Mouse (Mus musculus) myocyte (in vitro differentiated cells): Measurements from ENCODE around the gene Ptpro. TPM values are rescaled to one million over a fixed set of nuclear protein-coding genes. Genes with fewer than 3 reads are reported as not detected.

Experiments
- H3K27me3 ChIP-seq: one replicate; pipeline ENCODE4 v1.6.1; 2011; ENCODE audit not compliant: control insufficient read depth, insufficient read depth, insufficient read length
- H3K36me3 ChIP-seq: one replicate; pipeline ENCODE4 v1.6.1; 2011; ENCODE audit not compliant: control insufficient read depth, insufficient read depth
- H3K4me2 ChIP-seq: one replicate; pipeline ENCODE4 v1.6.1; 2011; ENCODE audit warnings: low read depth, control low read depth
- H3K4me3 ChIP-seq: one replicate; pipeline ENCODE4 v1.5.1; 2011; ENCODE audit warnings: mild to moderate bottlenecking, control low read depth, moderate library complexity
- H3K79me2 ChIP-seq: one replicate; pipeline ENCODE4 v1.6.1; 2011; ENCODE audit not compliant: control insufficient read depth, insufficient read depth
- H3ac ChIP-seq: one replicate; pipeline ENCODE4 v1.6.1; 2011; ENCODE audit not compliant: control insufficient read depth, insufficient read length
- CEBPB ChIP-seq: IDR thresholded peaks from 2 replicates; pipeline ENCODE4 v1.6.1; 2011; ENCODE audit warnings: mild to moderate bottlenecking, moderate library complexity; ENCODE audit not compliant: poor library complexity, insufficient read depth, severe bottlenecking
- E2F4 ChIP-seq: IDR thresholded peaks from one replicate; pipeline ENCODE4 v1.6.1; 2011; ENCODE audit warnings: mild to moderate bottlenecking, control low read depth, moderate library complexity; ENCODE audit not compliant: insufficient read depth
- MAX ChIP-seq: IDR thresholded peaks from one replicate; pipeline ENCODE4 v1.6.1; 2011; ENCODE audit warnings: low read depth, mild to moderate bottlenecking, control low read depth
- MYOD1 ChIP-seq, 3 experiments: IDR thresholded peaks; one replicate each; pipeline ENCODE4 v1.6.1; 2011; ENCODE audit warnings: control low read depth in 2 of 3, low read depth in 2 of 3, mild to moderate bottlenecking in 2 of 3, moderate library complexity in 1 of 3; ENCODE audit not compliant: insufficient read length in 2 of 3, control insufficient read depth in 1 of 3
- MYOG ChIP-seq, 3 experiments: IDR thresholded peaks; one replicate each; pipeline ENCODE4 v1.6.1; 2011; ENCODE audit warnings: control low read depth in 2 of 3, low read depth in 2 of 3, mild to moderate bottlenecking in 2 of 3; ENCODE audit not compliant: insufficient read length in 2 of 3, control insufficient read depth in 1 of 3, insufficient read depth in 1 of 3
- POLR2A ChIP-seq: IDR thresholded peaks from one replicate; pipeline ENCODE4 v1.6.1; 2011; ENCODE audit warnings: low read depth, mild to moderate bottlenecking, control low read depth, moderate library complexity; ENCODE audit not compliant: insufficient read length
- POLR2AphosphoS2 ChIP-seq: IDR thresholded peaks from one replicate; pipeline ENCODE4 v1.6.1; 2011; ENCODE audit warnings: low read depth, control low read depth; ENCODE audit not compliant: insufficient read length
- REST ChIP-seq: IDR thresholded peaks from one replicate; pipeline ENCODE4 v1.6.1; 2011; ENCODE audit warnings: mild to moderate bottlenecking, control low read depth, moderate library complexity; ENCODE audit not compliant: insufficient read depth, insufficient read length
- SRF ChIP-seq: IDR thresholded peaks from one replicate; pipeline ENCODE4 v1.6.1; 2011; ENCODE audit warnings: low read depth; ENCODE audit not compliant: control insufficient read depth, insufficient read length
- TCF12 ChIP-seq: IDR thresholded peaks from one replicate; pipeline ENCODE4 v1.6.1; 2011; ENCODE audit warnings: mild to moderate bottlenecking, control low read depth; ENCODE audit not compliant: poor library complexity, insufficient read depth, severe bottlenecking
- TCF3 ChIP-seq: IDR thresholded peaks from one replicate; pipeline ENCODE4 v1.6.1; 2011; ENCODE audit warnings: low read depth, control low read depth; ENCODE audit not compliant: insufficient read length
- USF1 ChIP-seq: IDR thresholded peaks from one replicate; pipeline ENCODE4 v1.6.1; 2011; ENCODE audit warnings: low read depth, mild to moderate bottlenecking, control low read depth, moderate library complexity
- polyA plus RNA-seq: library from polyadenylated mRNA; unstranded; fragments of >200 nt; fragmentation: generic; extraction: Trizol; gene quantifications from one replicate; pipeline ENCODE4 v1.2.1, GENCODE M21; 2012; ENCODE audit warnings: missing spikeins

Ptpro gene
- polyA plus RNA-seq, 1 experiment, result not detected

DNA sequence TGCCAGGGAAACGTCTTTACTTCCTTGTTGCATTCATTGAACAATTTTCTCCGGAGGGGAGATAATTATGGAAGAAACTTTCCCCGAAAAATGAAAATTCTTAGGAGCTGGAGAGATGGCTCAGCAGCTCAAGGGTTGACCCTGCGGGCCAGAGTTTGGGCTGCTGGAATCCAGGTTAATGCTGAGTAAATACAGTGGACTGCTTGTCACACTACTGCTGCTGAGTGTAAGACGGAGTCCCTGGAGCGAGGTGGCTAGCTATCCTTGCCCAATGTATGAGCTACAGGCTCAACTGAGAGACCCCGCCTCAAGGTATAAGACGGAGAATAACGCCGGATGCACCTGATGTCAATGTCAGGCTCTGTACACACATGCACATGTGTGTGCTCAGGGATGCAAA is 41.1 kb upstream of the Ptpro start:
- Histone ChIP-seq H3K4me2 (no peak overlapping the region), H3ac (no peak overlapping the region), H3K36me3 (no peaks in the 10 kb centered on the region), H3K79me2 (no peaks in the 10 kb centered on the region), H3K4me3 (no peak overlapping the region), H3K27me3 (no peaks in the 10 kb centered on the region)
- no peak for TF ChIP-seq TCF3
- no peak for TF ChIP-seq MYOG (IDR thresholded peaks at IDR 0.05; ENCODE audit: control insufficient read depth in 1 of 3, insufficient read depth in 1 of 3, insufficient read length in 2 of 3, low read depth in 2 of 3)
- no peak for TF ChIP-seq E2F4
- no peak for TF ChIP-seq MYOD1 (IDR thresholded peaks at IDR 0.05; ENCODE audit: control insufficient read depth in 1 of 3, insufficient read length in 2 of 3, low read depth in 2 of 3)
- no peak for TF ChIP-seq REST
- TF ChIP-seq TCF12, result no peak
- TF ChIP-seq SRF, result no peak
- TF ChIP-seq POLR2AphosphoS2, result no peak
- TF ChIP-seq USF1, result no peak
- no peak for TF ChIP-seq CEBPB
- TF ChIP-seq MAX, result no peak
- TF ChIP-seq POLR2A, result no peak

DNA sequence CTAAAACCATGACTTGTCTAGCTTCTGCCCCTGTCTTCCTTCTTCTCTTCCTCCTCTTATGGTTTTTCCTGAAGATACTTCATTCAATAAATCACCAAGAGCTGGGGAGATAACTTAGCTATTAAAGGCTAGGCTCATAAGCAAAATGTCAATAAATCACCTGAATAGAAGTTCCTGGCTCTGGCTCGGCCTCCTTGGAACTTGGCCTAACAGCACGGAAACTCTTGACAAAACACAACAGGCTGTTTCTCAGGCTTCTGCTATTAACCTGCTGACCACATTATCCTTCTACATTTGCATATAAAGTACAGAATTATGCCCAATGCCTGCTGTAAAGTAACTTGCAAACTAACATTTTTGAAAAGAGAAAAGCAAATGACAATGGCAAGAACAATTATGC is 40.7 kb upstream of the Ptpro start:
- TF ChIP-seq TCF3 (no peak), MYOD1 (IDR thresholded peaks at IDR 0.05; ENCODE audit: control insufficient read depth in 1 of 3, insufficient read length in 2 of 3, low read depth in 2 of 3) (no peak), E2F4 (no peak), TCF12 (no peak), USF1 (no peak), SRF (no peak), CEBPB (no peak), POLR2A (no peak), REST (no peak), MAX (no peak), POLR2AphosphoS2 (no peak), MYOG (IDR thresholded peaks at IDR 0.05; ENCODE audit: control insufficient read depth in 1 of 3, insufficient read depth in 1 of 3, insufficient read length in 2 of 3, low read depth in 2 of 3) (no peak)
- Histone ChIP-seq H3K36me3 (no peaks in the 10 kb centered on the region), H3ac (no peak overlapping the region), H3K27me3 (no peaks in the 10 kb centered on the region), H3K4me2 (no peak overlapping the region), H3K4me3 (no peak overlapping the region), H3K79me2 (no peaks in the 10 kb centered on the region)

DNA sequence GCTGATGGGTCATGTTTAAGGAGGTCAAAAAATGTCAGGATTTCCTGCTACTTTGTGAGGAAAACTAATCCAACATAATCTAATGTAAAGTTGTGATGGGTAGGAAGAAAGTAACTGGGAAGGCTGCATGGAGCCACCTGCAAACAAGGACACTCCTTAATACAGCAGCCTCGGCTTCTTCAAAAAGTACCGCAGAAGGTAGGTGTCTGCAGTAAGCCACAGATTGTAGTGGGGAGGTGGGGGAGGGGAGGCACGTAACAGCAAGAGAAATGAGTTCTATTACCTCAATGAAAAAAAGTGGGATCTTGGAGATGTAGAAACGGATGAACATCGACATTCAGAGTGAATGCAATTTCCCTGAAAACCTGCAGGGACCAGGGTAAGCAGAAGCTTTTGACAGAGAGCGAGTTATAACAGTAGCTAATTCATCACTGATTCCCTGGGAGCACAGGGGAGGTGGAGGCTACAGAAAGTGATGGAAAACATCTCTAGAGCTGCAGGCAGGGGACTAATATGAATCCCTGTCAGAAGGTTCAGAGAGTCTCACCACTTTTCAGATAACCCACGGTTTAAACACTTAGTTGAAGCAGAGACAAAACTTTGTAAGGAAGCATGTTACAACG is 34.2 kb upstream of the Ptpro start:
- Histone ChIP-seq H3ac (no peak overlapping the region), H3K27me3 (no peaks in the 10 kb centered on the region), H3K79me2 (no peaks in the 10 kb centered on the region), H3K36me3 (no peaks in the 10 kb centered on the region), H3K4me2 (no peak overlapping the region), H3K4me3 (no peak overlapping the region)
- TF ChIP-seq SRF, result no peak
- no peak for TF ChIP-seq MYOG (IDR thresholded peaks at IDR 0.05; ENCODE audit: control insufficient read depth in 1 of 3, insufficient read depth in 1 of 3, insufficient read length in 2 of 3, low read depth in 2 of 3)
- TF ChIP-seq TCF3, result no peak
- no peak for TF ChIP-seq E2F4
- no peak for TF ChIP-seq POLR2AphosphoS2
- no peak for TF ChIP-seq MYOD1 (IDR thresholded peaks at IDR 0.05; ENCODE audit: control insufficient read depth in 1 of 3, insufficient read length in 2 of 3, low read depth in 2 of 3)
- no peak for TF ChIP-seq POLR2A
- no peak for TF ChIP-seq MAX
- TF ChIP-seq USF1, result no peak
- no peak for TF ChIP-seq REST
- no peak for TF ChIP-seq CEBPB

DNA sequence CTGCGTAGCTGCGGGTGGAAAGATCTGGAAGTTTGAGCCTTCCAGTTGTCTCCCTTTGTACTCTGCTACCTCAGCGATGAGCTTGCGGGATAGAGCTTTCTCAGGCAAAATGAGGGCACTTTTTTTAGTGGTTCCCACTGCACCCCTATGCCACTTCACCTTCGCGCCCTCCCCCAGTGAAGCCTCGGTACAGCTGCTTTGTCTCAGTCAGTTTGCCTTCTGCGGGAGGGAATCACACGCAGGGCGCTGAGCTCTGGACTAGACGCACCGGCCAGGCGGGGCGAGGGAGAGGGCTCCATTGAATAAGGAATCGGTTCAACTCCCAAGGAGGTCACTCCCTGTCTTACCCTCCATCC is 746 bp downstream of the Ptpro start:
- H3ac ChIP-seq, result no peak overlapping the region
- no peaks in the 10 kb centered on the region for H3K36me3 ChIP-seq
- H3K79me2 ChIP-seq, result no peaks in the 10 kb centered on the region
- H3K27me3 ChIP-seq, result no peaks in the 10 kb centered on the region
- TF ChIP-seq USF1 (no peak), MAX (no peak), TCF3 (no peak), CEBPB (no peak), E2F4 (no peak), MYOG (IDR thresholded peaks at IDR 0.05; ENCODE audit: control insufficient read depth in 1 of 3, insufficient read depth in 1 of 3, insufficient read length in 2 of 3, low read depth in 2 of 3) (no peak), POLR2A (no peak), TCF12 (no peak), SRF (no peak), POLR2AphosphoS2 (no peak), REST (no peak), MYOD1 (IDR thresholded peaks at IDR 0.05; ENCODE audit: control insufficient read depth in 1 of 3, insufficient read length in 2 of 3, low read depth in 2 of 3) (no peak)
- no peak overlapping the region for H3K4me3 ChIP-seq
- no peak overlapping the region for H3K4me2 ChIP-seq
